Mouse (Mus musculus): ENCODE measurements around the gene Ambra1.

The Ambra1 gene

DNA sequence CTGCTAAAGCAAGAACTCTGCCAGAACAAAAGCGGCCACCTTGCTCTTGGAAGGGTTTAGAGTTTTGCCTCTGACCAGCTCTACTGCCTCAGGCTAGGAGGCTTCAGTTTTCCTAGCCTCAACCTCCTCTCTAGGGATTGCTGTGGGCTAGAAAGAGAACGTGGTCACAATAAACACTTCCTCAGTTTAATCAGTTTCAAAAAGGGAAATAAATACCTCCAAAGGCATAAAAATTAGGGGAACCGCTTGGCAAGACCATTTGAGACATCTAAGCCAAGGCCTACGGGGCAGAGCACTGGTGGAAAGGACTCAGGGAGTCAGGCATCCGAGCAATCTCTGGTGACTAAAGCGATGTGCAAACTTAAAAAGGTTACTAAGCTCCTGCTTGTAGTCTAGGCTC, 225.9 kb downstream of the Ambra1 start:
- in situ Hi-C loops (cut with MboI; ENCODE audit: low sequenced_read_pairs), result no loop called here

DNA sequence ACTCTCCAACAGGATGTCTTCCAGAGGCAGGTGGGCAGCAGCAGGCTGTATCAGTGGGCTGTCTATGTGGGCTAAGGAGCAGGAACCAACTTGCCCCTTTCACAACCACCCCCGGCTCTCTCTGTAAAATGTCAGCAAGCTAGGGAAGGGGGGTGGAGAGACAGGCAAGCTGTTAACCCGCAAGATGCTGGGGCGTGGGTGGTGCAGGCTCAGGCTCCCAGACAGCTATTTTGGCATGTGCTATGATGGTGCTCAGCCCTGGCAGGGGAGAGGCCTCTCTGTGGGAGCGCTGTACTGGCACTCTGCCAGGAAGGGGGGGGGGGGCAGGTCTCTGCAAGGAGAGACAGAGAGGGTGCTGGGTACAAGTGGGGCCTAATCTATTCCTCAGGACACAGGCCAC, 227.2 kb downstream of the Ambra1 start:
- in situ Hi-C loops (cut with MboI; ENCODE audit: low sequenced_read_pairs), result no loop called here

DNA sequence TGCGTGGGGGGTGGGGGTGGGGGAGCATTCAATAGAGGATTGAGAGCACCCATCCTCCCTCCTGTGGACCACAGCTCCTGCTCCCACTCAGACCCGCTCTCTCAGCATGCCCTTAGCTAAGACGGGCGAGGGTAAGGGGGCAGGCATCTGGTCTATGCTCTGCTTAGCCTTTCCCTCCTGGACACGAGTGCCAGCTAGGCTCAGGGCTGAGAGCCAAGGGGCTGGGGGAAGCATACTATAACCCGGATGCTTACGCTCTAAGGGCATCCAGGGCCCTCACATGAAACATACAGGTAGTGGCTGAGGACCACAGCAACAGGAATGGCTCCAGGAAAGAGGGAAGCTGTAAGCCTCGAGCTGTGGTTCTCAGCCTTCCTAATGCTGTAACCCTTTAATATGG, 228.1 kb downstream of the Ambra1 start:
- in situ Hi-C loops (cut with MboI; ENCODE audit: low sequenced_read_pairs), result no loop called here

DNA sequence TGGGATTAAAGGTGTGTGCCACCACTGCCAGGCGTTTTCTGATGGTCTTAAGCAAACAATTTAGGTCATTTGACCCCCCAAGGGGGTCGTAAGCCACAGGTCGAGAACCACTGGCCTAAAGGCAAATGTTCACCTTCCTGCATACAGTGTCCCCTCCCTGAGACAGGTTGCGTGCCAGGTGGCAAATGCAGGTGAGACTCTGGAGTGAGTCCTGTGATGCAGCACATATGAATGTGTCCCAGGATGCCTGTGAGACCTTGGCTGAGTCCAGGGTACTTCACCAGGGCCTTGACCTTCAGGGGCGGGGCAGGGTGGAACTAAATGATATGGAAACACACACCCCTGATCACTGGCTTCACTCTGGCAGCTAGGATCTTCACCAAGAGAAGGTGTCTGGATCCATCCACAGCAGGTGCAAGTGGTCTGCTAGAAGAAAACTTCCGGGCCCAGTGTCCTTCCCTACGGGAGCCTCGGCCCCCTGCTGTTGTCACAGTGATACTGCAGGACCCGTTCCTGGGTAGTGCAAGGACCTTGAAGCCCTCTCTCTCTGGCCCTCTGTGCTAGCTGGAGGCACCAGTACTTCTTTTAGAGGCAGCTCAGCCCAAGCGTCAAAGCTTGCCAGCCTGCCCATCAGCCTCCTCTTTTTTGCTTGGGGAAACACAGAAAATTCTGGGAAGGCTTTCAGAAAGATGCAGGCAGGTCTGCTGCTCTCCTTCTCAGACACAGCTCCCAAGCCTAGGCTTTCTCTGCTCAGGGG, 228.9 kb downstream of the Ambra1 start:
- in situ Hi-C loops (cut with MboI; ENCODE audit: low sequenced_read_pairs), result no loop called here

DNA sequence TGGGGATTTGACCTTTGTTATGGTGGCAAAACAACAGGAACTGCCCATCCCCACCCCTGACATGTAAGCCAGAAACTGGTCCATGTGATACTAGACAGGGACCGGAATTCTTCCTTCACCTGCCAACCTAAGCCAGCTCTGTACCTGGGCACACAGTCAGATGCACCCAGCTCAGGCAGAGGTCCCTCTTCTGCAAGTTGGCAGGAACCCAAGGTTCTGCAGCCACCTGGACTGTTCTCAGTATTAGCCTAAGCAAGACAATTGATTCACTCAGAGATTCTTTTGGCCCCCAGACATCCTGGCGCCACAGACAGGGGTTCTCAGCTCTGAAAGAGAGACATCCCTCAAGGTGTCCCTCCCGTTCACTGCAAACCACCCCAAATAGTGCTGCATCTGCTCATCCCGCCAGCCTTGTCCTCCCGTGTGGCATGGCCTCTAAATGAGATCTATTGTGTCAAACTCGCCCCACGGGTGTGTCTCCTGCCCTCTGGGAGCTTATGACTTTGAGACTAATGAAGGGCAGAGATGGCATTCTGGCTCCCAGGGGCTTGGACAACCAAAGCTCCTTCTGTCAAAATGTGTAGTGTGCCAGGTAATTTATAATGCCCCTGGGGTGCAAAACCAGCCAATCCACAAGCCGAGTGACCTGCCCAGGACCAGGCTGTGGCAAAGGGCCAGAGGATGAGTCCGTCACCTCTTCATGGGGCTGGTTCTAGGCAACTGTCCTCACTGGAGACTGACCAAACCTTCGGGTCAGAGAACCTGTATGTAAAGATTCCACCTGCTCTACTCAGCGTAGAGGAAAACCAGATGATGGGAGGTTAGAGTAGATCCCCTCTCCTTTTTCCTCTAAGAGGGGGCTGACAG, 229.8 kb downstream of the Ambra1 start:
- in situ Hi-C loops (cut with MboI; ENCODE audit: low sequenced_read_pairs), result no loop called here

DNA sequence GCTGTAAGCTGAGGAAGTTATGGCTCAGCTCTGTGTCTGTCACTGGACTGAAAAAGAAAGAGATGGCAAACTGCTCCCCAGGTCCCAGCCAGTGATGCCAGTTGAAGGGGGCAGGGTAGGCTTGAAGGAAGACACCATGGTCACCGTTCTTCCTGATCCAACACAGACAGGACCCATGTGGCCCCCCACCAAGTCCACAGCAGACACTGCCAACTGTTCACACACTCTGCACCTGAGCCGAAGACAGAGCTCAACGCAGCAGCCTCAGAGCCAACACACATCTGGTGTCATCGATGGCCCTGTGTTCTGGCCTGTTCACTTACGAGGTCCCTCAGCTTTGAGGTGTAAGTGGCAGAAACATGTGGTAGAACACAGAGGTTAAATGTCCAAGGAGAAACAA, 230.5 kb downstream of the Ambra1 start:
- in situ Hi-C loops (cut with MboI; ENCODE audit: low sequenced_read_pairs), result no loop called here

DNA sequence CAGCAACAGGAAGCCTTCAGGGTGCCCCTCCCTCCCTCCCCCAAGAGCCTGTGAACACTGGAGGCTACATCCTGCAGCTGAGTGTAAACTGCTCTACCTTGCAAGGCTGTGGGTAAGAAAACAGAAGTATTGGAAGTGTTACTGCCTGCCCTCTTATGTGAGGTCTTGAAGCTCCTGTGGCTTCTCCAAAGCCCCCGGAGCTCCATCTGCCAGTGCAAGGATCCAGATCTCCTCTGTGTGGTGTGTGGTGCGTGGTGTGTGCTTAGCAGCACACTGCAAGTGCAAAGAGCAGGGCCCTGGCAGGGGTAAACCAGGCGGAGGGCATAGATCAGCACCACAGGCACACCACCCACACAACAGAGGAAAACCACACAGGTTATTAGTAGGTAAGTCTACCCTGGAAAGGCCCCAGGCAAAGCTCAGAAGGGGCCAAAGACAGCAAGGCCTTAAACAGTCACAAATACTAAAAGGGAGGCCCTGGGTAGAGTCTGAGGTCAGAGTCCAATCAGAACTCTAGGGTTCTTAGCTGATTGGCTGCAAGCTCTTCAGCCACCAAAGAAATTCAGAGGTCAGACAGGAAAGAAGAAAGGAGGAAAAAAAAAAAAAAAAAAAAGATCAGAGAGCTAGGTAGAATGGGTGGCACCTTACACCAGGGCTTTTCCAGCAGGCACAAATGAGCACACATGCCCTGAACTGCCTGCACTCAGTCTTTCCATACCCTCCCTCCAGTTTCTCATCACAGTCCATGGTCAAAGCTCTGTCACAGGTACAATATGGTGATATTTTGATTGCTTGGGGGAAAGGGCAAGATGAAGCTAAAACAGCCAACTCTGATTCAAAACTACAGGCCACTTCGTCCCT, 232.2 kb downstream of the Ambra1 start:
- in situ Hi-C loops (cut with MboI; ENCODE audit: low sequenced_read_pairs), result no loop called here

DNA sequence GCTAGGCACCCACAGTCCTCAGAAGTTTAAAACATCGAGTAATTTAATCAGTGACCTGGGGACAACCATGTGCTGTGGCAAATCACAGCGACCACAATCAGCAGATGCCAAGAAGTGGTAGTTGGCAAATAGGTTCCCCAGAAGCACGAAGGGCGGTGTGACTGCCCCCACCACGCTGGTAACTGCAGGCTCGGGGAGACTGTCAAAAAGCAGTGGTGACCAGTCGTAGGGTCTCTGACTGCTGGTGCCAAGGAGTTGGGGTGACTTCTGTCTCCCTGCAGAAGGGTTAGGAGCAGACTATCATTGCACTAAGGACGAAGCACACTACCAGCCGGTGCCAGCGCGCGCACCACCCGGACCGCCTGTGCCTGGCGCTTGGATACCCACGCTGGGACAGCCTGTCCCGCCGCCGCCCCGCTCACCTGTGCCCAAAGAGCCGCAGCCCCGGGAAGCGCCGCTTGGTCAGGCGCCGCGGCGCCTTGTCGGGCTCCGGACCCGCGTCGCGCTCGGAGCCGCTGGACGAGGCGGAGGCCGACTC, 233.0 kb downstream of the Ambra1 start:
- in situ Hi-C loops (cut with MboI; ENCODE audit: low sequenced_read_pairs), result no loop called here

DNA sequence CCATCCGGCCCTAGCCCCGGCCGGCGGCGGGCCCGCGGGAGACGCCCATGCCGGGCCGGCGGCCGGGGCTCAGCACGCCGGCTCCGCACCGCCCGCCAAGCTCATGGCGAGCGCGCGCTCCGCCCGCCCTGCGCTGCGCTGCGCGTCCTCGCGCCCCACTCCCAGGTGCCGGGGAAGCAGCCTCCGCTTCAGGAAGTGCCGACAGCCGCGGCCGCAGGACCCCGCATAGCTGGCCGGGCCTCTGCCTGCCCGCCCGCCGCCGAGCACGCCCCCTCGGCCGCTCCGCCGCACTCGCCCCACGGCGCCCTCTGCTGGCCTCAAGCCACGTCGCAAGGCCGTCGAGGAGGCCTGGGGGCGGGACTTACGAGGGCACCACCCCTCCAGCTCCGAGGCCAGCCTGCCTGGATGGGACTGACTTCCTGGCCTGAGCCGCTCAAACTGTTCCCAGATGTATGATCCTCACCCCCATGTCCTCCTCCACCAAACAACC, 233.6 kb downstream of the Ambra1 start:
- in situ Hi-C loops (cut with MboI; ENCODE audit: low sequenced_read_pairs), result no loop called here

DNA sequence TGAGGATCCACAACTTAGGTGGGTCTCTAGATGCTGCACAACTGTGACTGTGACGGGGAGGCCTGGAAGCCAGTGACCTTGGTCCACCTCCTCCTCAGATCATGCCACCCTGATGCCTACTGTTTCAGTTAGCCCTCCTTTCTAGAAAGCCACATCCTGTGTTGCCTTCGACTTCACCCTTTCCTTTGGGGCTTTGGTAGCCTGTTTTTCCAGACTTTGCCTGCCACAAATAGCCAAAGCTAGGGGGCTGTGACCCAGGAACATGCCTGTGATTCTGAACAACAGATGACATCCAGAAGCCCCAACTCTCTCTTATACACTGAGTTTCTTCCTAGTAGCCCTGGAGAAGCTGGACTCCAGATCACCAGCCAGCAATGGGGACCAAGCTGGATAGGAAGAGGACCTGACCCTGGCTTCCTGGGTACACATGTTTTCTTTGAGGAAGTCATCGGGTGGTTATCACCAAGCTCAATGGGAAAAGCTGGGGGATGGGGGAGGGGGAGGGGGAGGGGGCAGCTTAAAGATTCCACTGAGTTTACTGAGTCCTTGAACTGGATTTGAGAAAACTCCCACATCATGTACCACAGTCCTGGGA, 234.8 kb downstream of the Ambra1 start:
- in situ Hi-C loops (cut with MboI; ENCODE audit: low sequenced_read_pairs), result no loop called here

DNA sequence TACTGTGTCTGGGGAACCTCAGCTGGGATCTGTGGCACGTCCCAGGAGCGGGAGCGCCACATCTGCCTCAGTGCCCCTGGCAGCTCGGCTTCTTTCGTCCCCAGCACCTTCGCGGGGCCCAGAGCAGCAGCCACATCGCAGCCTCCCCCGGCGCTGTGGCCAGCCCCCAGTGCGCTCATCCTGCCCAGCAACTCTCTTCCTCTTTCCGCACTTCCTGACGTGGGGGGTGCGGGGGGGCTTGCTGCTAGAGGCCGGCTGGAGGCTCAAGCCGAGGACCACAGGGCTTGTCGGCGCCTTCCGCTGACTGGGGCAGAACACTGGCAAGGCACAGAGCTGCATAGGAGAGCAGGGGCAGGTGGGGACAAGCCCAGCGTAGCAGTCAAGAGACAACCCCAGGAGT, 235.5 kb downstream of the Ambra1 start:
- in situ Hi-C loops (cut with MboI; ENCODE audit: low sequenced_read_pairs), result no loop called here

DNA sequence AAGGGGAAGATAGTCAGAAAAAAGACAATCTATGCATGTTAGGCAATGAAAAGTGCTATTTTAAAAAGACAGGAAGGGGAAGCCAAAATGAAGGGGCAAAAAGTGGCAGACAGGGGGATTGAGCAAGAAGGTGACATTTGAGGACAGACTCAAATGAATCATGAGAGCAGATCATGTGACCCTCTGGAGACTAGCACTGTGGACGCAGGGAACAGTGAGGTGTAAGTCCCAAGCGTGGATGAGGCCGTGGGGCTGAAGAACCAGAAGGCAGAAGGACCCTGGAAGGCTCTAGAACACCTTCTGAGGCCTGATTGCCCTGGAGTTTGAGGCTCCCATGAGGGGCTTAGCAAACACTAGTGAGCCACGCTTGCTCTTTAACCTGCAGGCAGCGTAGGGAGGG, 236.4 kb downstream of the Ambra1 start:
- in situ Hi-C loops (cut with MboI; ENCODE audit: low sequenced_read_pairs), result no loop called here

DNA sequence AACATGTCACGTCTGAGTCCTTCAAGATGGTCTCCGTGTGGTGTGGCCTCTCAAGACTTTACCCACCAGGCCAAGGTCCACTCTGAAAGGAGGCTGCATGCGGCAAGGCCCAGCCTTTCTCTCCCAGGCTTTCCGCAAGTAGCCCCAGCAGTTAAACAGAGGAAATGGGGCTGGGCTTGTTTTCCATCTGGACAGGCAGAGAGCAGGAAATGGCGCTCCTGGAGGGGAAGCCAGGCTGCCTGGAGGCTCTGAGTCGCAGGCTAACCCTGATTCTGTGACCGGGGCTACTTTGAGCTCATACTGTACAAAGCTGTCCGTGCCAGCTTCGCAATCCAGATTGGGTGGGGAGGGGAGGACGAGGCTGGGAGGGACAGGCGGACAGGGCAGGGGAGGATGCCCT, 238.0 kb downstream of the Ambra1 start:
- in situ Hi-C loops (cut with MboI; ENCODE audit: low sequenced_read_pairs), result no loop called here
